Mouse (Mus musculus) forebrain, postnatal 0 days (tissue): ENCODE measurements around the gene Slc16a6. TPM values are rescaled to one million over a fixed set of nuclear protein-coding genes. Genes with fewer than 3 reads are reported as not detected.

Source experiments
- ATAC-seq: fragments of 200-750 bp; cut with Nextera tagmentation; 2 replicates; pipeline ENCODE4 v1.8.0; 2017; ENCODE audit warnings: mild to moderate bottlenecking, moderate library complexity
- DNase-seq: peaks from one replicate; pipeline ENCODE4 v3.0.0-alpha.2; 2015
- H3K27ac ChIP-seq: fragments of 300-500 bp; sonication (generic); 2 replicates; pipeline ENCODE4 v1.5.1; 2014; ENCODE audit warnings: low read depth, mild to moderate bottlenecking, antibody characterized with exemption, low read length, moderate library complexity, mixed read lengths
- H3K27me3 ChIP-seq: fragments of 300-500 bp; sonication (generic); 2 replicates; pipeline ENCODE4 v1.6.1; 2014; ENCODE audit warnings: mild to moderate bottlenecking, low read length, mixed read lengths; ENCODE audit not compliant: insufficient read depth
- H3K36me3 ChIP-seq: fragments of 300-500 bp; sonication (generic); 2 replicates; pipeline ENCODE4 v1.6.1; 2014; ENCODE audit warnings: mild to moderate bottlenecking, moderate library complexity; ENCODE audit not compliant: insufficient read depth
- H3K4me1 ChIP-seq: fragments of 300-500 bp; sonication (generic); 2 replicates; pipeline ENCODE4 v1.6.1; 2014; ENCODE audit warnings: antibody characterized with exemption; ENCODE audit not compliant: insufficient read depth
- H3K4me2 ChIP-seq: fragments of 300-500 bp; sonication (generic); 2 replicates; pipeline ENCODE4 v1.6.1; 2014; ENCODE audit warnings: low read depth, mild to moderate bottlenecking, moderate library complexity
- H3K4me3 ChIP-seq: fragments of 300-500 bp; sonication (generic); 2 replicates; pipeline ENCODE4 v1.5.1; 2014; ENCODE audit warnings: low read depth, low read length, mixed read lengths
- H3K9ac ChIP-seq: fragments of 300-500 bp; sonication (generic); 2 replicates; pipeline ENCODE4 v1.6.1; 2014; ENCODE audit warnings: mild to moderate bottlenecking
- H3K9me3 ChIP-seq: fragments of 300-500 bp; sonication (generic); 2 replicates; pipeline ENCODE4 v1.6.1; 2016; ENCODE audit warnings: low read length
- CTCF ChIP-seq: sonication (generic); IDR thresholded peaks from 2 replicates; pipeline ENCODE4 v1.5.1; 2016; ENCODE audit warnings: antibody characterized with exemption, control low read depth, low read depth
- WGBS: fragments of 180-500 bp; shearing (Covaris S2); extraction: QIAGEN DNeasy Blood & Tissue Kit; methylation state at CpG from one replicate; pipeline ENCODE4 v1.1.7; 2014; 5-methylcytosine and 5-hydroxymethylcytosine counted together
- polyA plus RNA-seq: library from polyadenylated mRNA; unstranded; fragments of >200 nt; fragmentation: Nextera tagmentation; extraction: Ambion mirVana; gene quantifications from 2 replicates; pipeline ENCODE4 v1.2.1, GENCODE M21; 2015
- total RNA-seq: library from RNA; depleted of rRNA; stranded (reverse); fragments of >200 nt; gene quantifications from 2 replicates; pipeline ENCODE4 v1.2.3, GENCODE M21; 2014

Gene Slc16a6
- total and polyA plus RNA-seq, 2 experiments from 2014 or later: 6.9 to 9.8 TPM

DNA sequence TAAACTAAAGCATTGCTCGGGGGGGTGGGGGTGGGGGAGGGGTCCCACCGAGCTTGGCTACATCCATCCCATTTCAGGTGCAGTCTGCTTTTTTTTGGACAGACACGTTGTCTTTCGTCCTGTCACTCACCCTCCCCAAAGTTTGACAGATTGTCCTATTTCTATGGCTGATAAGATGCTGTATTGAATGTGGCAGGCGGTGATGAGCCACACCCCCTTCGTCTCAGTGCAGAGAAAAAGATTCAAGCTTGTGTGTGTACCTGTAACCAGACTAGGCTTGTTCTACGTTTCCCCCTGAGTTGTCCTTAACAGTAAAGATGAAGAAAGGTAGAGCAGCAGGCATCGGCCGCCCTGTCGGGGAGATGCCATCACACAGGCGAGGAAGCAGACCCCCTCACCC, 22.2 kb downstream of the Slc16a6 start:
- Histone ChIP-seq H3K4me2 (no peak overlapping the region; the same call in 1 of the 2 replicates), H3K9me3 (no peaks in the 10 kb centered on the region), H3K27ac (no peak overlapping the region), H3K4me1 (no peaks in the 10 kb centered on the region), H3K36me3 (no peaks in the 10 kb centered on the region; the same call in 1 of the 2 replicates), H3K4me3 (no peak overlapping the region), H3K27me3 (no peaks in the 10 kb centered on the region), H3K9ac (no peak overlapping the region)
- TF ChIP-seq CTCF: no peak
- 71% methylated on average over 11 of the region's 11 CpGs for WGBS
- ATAC-seq: peak; percentile 50; the same call in 1 of the 2 replicates
- DNase-seq: no peak

DNA sequence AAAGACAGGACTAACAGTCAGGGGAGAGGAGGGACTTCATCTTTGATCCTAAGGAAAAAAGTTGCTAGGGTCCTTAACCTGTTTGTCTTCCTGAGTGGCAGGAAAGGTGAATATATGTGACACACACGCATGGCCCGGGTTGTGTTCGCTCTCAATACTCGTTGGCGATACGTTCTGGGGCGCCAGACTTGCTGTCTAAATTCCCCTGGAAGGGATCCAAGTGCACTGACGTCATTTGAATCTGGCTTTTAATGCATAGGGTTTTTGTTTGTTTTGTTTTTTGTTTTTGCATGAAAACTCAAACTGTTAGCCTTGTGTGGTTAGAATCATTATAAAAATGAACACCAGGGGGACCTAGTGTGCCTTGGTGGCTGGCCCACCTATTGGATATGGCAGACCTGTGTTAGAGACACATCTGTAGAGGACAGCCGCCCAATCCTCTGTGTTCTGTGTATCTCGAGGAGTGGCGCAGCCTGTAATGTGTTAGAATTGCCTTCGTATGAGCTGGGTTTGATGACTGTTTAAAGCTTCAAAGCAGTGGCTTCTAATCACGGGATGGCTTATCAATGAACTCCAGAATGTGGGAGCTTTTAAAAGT, 27.9 kb downstream of the Slc16a6 start:
- H3K36me3 ChIP-seq: no peaks in the 10 kb centered on the region
- no peak overlapping the region for H3K27ac ChIP-seq
- H3K4me2 ChIP-seq: no peak overlapping the region
- H3K9ac ChIP-seq: no peak overlapping the region
- no peaks in the 10 kb centered on the region for H3K9me3 ChIP-seq
- DNase-seq (peak; percentile 64), ATAC-seq (peak; percentile 51; the same call in 1 of the 2 replicates)
- H3K4me3 ChIP-seq: no peak overlapping the region
- peak; percentile 80 for TF ChIP-seq CTCF
- H3K27me3 ChIP-seq: no peaks in the 10 kb centered on the region
- 36% methylated on average over 13 of the region's 13 CpGs for WGBS
- 0 out of 2 replicates have a peak, but pooled peaks cover 3% of the 10 kb centered on the region for H3K4me1 ChIP-seq

DNA sequence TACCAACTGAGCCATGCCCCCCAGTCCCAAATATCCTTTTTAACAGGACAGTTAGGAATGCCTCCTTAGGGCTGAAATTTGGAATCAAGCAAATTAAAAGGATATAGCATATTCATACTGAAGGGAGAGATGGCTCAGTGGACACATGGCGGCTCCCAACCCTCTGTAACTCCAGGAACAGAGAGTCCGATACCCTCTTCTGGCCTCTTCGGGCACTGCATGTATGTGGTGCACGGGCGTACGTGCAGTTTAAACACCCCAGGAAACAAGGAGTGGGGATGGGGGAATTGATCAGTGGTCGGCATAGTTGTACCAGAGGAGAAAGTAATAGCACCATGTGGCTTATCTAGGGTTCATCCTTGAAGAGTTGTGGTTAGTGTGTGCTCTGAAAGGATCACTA, 28.8 kb downstream of the Slc16a6 start:
- Histone ChIP-seq H3K4me3 (no peak overlapping the region), H3K9me3 (no peaks in the 10 kb centered on the region), H3K27ac (no peak overlapping the region), H3K36me3 (no peaks in the 10 kb centered on the region), H3K4me1 (0 out of 2 replicates have a peak, but pooled peaks cover 3% of the 10 kb centered on the region), H3K4me2 (no peak overlapping the region), H3K9ac (no peak overlapping the region), H3K27me3 (no peaks in the 10 kb centered on the region)
- DNase-seq (no peak), ATAC-seq (no peak)
- WGBS: 56% methylated on average over 7 of the region's 7 CpGs
- TF ChIP-seq CTCF: peak; percentile 53

DNA sequence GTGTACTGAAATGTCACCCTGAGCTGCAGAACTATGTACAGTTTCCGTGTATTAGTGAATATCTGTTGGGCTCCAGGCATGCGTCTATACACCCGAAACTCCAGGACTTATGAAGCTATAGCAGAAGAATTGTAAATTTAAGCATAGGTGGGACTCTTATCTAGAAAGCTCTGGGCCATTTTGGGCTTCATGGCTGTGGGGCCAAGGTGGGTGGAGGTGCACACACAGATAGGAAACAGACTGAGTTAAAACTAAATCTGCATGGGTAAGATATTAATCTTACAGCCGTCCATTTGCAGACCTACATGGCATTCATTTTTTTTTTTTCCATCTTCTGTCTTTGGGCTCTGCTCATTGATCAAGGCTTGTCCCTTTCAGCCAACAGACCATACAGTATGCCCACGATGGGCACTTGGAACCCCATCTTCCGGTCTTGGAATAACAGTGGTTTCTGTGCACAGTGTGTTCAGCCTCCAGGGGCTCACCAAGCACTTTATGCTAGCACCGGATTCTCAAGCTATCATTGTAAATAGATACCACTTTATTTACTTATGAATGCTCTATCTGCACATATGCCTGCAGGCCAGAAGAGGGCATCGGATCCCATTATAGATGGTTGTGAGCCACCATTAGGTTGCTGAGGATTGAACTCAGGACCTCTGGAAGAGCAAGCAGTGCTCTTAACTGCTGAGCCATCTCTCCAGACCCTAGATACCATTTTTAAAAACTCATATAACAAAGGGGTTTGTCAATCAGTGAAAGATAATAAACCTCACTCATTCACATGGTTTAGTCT, 29.7 kb downstream of the Slc16a6 start:
- H3K9me3 ChIP-seq: no peaks in the 10 kb centered on the region
- H3K9ac ChIP-seq: no peak overlapping the region
- DNase-seq: no peak
- WGBS: 92% methylated on average over 8 of the region's 8 CpGs
- no peak overlapping the region for H3K4me3 ChIP-seq
- no peak overlapping the region for H3K4me2 ChIP-seq
- no peaks in the 10 kb centered on the region for H3K36me3 ChIP-seq
- TF ChIP-seq CTCF: no peak
- ATAC-seq: no peak
- no peaks in the 10 kb centered on the region for H3K27me3 ChIP-seq
- H3K4me1 ChIP-seq: 0 out of 2 replicates have a peak, but pooled peaks cover 3% of the 10 kb centered on the region
- no peak overlapping the region for H3K27ac ChIP-seq

DNA sequence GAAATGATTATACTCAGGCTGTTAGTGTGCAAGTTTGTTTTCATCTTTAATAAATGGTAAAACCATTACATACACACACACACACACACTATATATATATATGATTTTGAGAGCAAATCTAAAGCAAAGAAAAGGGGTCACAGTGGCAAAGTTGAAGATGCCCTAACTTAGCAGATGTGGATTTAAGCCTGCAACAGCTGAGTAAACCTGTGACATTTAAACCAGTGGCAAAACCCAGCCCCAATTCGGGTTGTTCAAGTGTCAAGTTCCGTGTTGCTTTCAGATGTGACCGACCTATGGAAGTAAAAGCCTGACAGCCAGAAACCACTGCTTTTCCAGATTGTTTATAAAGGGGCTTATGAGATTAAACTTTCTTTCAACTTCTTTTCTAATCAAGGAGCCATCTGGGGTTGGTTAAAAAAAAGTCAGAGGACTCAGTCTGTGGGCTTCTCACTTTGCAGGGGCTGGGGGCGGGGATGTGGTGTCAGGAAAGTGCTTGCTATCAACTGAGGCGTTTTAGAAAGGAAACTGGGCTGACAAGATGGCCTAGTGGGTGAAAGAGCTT, 31.1 kb downstream of the Slc16a6 start:
- no peak overlapping the region for H3K27ac ChIP-seq
- no peak for TF ChIP-seq CTCF
- no peak overlapping the region for H3K4me3 ChIP-seq
- DNase-seq (no peak), ATAC-seq (no peak)
- 72% methylated on average over 5 of the region's 5 CpGs for WGBS
- H3K4me1 ChIP-seq: 0 out of 2 replicates have a peak, but pooled peaks cover 3% of the 10 kb centered on the region
- H3K4me2 ChIP-seq: no peak overlapping the region
- no peaks in the 10 kb centered on the region for H3K27me3 ChIP-seq
- H3K36me3 ChIP-seq: peaks cover 8% of the 10 kb centered on the region; the same call in 1 of the 2 replicates
- H3K9me3 ChIP-seq: no peaks in the 10 kb centered on the region
- H3K9ac ChIP-seq: no peak overlapping the region

DNA sequence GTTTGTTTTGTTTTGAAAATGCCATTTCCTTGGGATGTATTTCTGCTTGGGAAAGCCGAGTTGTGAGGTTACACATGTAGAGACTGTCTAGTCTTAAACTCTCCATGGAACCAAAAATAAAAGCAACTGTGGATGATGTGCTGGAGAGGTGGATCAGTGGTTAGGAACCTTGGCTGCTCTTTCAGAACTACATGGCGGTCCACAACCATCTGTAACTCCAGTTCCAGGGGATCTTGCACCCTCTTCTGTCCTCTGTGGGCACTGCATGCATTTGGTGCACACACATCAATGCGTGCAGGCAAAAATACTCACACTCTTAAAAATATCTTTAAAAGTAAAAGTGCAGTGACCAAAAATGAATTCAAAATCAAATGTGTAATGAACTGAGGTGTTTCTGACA, 32.3 kb downstream of the Slc16a6 start:
- TF ChIP-seq CTCF: peak; percentile 75
- H3K27ac ChIP-seq: no peak overlapping the region

DNA sequence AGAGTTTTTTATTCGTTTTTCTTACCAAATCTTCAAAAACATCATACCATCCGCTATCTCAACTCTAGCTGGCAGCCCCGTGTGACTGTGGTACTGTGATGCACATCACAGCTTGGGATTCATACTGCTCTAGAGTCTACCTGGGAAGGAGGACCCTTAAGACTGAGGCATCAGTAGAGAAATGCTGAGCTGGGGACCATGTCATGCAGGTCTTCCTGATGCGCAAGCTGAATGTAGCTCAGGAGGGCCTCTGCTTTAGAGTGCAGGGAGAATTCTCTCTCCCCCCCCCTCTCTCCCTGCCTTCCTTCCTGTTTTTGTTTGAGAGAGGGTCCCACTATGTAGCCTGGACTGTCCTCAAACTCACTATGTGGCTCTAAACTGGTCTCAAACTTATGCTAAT, 32.8 kb downstream of the Slc16a6 start:
- H3K36me3 ChIP-seq: peaks cover 15% of the 10 kb centered on the region; the same call in 1 of the 2 replicates
- no peak overlapping the region for H3K27ac ChIP-seq
- 0 out of 2 replicates have a peak, but pooled peaks cover 3% of the 10 kb centered on the region for H3K4me1 ChIP-seq
- no peak overlapping the region; the same call in 1 of the 2 replicates for H3K4me2 ChIP-seq
- no peak overlapping the region for H3K4me3 ChIP-seq
- no peak for TF ChIP-seq CTCF
- ATAC-seq (no peak), DNase-seq (no peak)
- no peaks in the 10 kb centered on the region for H3K27me3 ChIP-seq
- H3K9ac ChIP-seq: no peak overlapping the region
- no peaks in the 10 kb centered on the region for H3K9me3 ChIP-seq
- WGBS: 58% methylated on average over 4 of the region's 4 CpGs

More for the DNA sequence above, 32.3 kb downstream of the Slc16a6 start:
- WGBS: 61% methylated on average over 3 of the region's 3 CpGs
- no peak overlapping the region for H3K4me3 ChIP-seq
- H3K36me3 ChIP-seq: peaks cover 12% of the 10 kb centered on the region; the same call in 1 of the 2 replicates
- H3K4me2 ChIP-seq: no peak overlapping the region
- peak; percentile 33; the same call in 1 of the 2 replicates for ATAC-seq
- H3K9ac ChIP-seq: no peak overlapping the region
- H3K4me1 ChIP-seq: 0 out of 2 replicates have a peak, but pooled peaks cover 3% of the 10 kb centered on the region
- no peaks in the 10 kb centered on the region for H3K27me3 ChIP-seq
- peak; percentile 59 for DNase-seq
- no peaks in the 10 kb centered on the region for H3K9me3 ChIP-seq
